Mouse (Mus musculus) stomach, postnatal 0 days (tissue): ENCODE data around the gene Kcnk12.

Experiments used
- CTCF ChIP-seq: IDR thresholded peaks from 2 replicates; pipeline ENCODE4 v1.5.1; 2016; ENCODE audit warnings: antibody characterized with exemption, low read depth, mild to moderate bottlenecking, moderate library complexity
- EP300 ChIP-seq: optimal IDR thresholded peaks from 2 replicates; pipeline ENCODE3; 2016; ENCODE audit warnings: antibody characterized with exemption

DNA sequence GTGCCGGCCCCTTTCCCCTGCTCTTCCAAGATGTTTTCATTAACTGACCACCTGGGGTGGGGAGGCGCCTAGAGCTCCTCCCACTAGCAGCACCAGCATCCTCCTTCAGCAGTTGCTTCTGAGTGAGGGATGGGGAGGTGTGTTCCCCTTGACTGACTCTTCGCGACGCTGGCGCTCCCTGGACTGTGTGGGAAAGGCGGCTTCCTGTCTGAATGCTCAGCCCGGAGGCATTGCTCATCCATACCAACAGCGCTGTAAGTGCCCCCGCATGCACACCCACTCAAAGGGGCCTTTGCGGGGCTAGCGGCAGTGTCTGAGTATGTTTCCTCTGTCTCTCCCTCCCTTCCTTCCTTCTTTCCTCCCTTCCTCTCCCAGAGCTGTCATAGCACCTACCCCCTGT lies 29.1 kb upstream of the Kcnk12 start:
- TF ChIP-seq CTCF = no peak
- no peak for TF ChIP-seq EP300
